Mouse (Mus musculus): Measurements from ENCODE around the gene Acad11. TPM values are rescaled to one million over a fixed set of nuclear protein-coding genes. Genes with fewer than 3 reads are reported as not detected.

The Acad11 gene
- total RNA-seq (2021): 100 to 1,000 TPM; 120 to 136 TPM
- long read RNA-seq, experiment 1, transcript Acad11-201 (20 exons, 3,444 nt): major isoform, 90 of 109 reads
- long read RNA-seq, experiment 1, partial matches to known transcripts: 6 of 109 reads
- long read RNA-seq, experiment 1, other reads (novel, unspliced or antisense): 13 of 109 reads
- long read RNA-seq, experiment 2, transcript Acad11-201 (20 exons, 3,444 nt): major isoform, 30 of 38 reads
- long read RNA-seq, experiment 2, partial matches to known transcripts: 4 of 38 reads
- long read RNA-seq, experiment 2, other reads (novel, unspliced or antisense): 4 of 38 reads

GRCm38 (mm10) chr9:104063244-104063961 lies at the start of gene Acad11:
Gene Acad11 (plus strand): TSS chr9:104063377.
- DNase-seq: peak; percentile 90 to 94

GRCm38 (mm10) chr9:104014526-104014925 lies 48.7 kb upstream of the Acad11 start:
- DNase-seq: no peak

GRCm38 (mm10) chr9:104021026-104021425 lies 42.2 kb upstream of the Acad11 start:
- DNase-seq: no peak

- no peak for DNase-seq
Observed at GRCm38 (mm10) chr9:104027186-104027585, 36.0 kb upstream of the Acad11 start.

- DNase-seq: no peak
Observed at GRCm38 (mm10) chr9:104029861-104030260, 33.3 kb upstream of the Acad11 start.

DNA sequence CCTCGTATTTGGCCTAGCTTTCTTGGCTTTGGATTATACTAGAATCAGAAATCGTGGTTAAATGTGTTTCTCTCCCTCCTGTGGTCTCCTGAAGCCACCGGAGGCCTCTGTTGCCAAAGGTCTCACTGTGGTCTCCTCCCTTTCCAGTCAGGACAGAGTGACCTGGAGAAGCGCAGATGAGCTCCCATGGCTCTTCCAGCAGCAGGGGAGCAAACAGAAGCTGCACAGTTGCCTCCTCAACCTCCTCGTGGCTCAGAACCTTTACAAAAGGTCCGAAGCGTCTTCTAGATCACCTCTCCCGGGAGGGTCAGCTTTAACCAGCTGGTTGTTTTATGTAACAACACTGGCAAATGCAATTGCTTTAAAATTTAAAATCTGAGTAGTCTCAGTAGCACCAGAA lies 28.9 kb upstream of the Acad11 start:
- no peak for DNase-seq

GRCm38 (mm10) chr9:104034718-104035117 lies 28.5 kb upstream of the Acad11 start:
- DNase-seq: no peak

DNA sequence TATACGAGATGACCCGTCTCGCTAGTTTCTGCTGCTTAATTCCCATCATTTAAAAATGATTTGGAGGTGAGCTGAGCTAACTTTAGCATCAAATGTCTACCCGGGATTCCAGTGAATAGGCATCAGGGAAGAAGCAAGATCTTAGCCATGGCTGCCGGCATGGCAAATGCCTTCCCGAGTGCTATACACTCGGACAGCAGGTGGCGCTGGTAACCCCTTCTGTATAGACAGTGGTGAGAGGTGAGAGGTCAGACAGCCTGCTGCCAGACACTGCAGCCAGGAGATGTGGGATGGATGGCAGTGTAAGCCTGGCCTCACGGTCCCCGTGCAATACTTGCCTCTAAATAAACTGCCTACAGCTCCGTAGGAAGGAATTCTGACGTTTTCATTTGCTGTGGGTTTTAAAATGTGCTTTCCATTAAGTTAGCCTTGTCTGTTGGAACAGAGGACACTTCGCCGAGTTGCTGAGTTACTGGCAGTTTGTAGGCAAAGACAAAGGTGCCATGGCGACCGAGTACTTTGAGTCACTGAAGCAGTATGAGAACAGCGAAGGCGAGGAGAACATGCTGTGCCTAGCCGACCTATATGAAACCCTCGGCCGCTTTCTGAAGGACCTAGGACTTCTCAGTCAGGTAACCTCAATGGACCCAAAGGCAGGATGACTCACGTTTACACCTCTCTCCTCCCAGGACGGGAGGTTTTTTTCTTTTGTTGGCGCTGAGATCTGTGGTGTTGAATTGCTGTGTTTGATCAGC lies 27.7 kb upstream of the Acad11 start:
- peak; percentile 67 to 84 for DNase-seq

DNA sequence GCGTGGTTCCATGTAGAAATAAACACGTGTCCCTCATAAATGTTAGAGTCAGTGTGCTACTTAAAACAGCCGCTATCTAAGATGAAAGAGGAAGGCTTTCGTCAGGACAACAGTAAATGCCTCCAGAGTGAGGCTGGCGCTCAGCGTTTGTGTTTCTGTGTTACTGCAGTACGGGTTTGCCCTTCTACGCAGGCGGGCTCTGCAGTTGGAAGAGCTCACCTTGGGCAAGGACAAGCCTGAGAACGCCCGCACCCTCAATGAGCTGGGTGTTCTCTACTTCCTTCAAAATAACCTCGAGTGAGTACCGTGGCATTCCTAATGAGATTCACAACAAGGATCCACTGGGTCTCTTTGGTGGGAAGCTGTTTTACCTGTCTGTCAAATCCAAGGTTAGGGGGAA lies 24.9 kb upstream of the Acad11 start:
- no peak for DNase-seq

- no peak for DNase-seq
Observed at GRCm38 (mm10) chr9:104039031-104039695, 24.0 kb upstream of the Acad11 start.

GRCm38 (mm10) chr9:104039742-104040141 lies 23.4 kb upstream of the Acad11 start:
- no peak for DNase-seq

DNA sequence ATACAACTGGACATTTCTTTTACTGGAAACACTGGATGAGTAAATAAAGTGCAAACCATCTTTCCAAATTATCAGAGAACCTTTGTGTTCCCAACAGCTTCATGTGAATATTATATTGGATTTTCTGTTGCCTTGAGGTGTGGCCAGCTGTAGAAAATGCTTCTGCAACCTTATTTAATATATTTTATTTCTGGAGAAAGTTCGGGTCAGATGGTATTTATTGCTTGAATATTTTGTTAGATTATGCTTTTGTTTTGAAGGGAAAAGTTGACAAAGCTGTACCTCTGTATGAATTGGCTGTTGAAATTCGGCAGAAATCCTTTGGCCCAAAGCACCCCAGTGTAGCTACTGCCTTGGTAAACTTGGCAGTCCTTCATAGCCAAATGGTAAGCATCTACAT lies 22.8 kb upstream of the Acad11 start, which contains the start of gene Gm28305:
Gene Gm28305 (plus strand): TSS at position 301 of the 400 bp plus-strand sequence.
- DNase-seq: no peak

DNA sequence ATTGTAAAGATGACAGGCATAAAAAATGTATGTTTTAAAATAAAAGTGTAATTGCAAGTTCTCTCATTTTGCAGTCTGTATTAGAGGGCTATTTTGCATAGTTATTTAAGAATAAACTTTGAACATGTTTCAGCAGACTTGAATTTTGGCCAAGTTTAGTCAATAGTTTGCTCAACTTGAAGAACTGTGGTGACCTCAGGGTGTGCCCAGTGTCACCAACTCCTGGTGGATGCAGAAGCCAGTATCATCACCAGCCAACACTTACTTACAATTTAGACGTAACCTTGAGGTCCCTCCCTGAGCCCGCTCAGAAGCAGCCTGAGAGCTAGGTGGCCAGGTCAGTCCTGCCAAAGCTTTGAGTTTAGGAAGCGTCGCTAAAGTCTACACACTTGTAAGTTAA lies 19.5 kb upstream of the Acad11 start:
- no peak for DNase-seq

GRCm38 (mm10) chr9:104051028-104051427 lies 12.1 kb upstream of the Acad11 start:
- DNase-seq: no peak

GRCm38 (mm10) chr9:104062430-104063243 lies 540 bp upstream of the Acad11 start, which contains the start of gene Uba5:
Gene Uba5 (minus strand): TSS chr9:104063134.
- peak; percentile 16 to 70 for DNase-seq

DNA sequence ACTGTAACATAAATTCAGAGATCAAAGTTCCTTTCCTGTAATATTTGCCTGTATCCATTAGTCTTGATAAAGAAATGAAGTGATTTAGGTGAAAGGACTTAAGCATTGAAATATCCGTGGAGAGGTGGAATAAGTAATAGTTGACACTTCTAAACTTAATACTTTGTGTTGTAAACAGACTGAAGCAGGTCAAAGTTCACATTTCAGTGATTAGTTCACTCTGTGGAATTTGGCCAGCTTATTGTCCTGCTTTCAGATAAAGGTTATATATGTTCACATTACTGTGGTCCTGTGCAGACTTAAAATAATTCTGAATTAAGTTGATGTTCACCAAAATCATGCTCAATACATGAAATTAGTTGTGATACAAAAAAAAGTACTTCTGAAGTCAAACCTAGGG lies 1.4 kb downstream of the Acad11 start:
- DNase-seq: no peak

DNA sequence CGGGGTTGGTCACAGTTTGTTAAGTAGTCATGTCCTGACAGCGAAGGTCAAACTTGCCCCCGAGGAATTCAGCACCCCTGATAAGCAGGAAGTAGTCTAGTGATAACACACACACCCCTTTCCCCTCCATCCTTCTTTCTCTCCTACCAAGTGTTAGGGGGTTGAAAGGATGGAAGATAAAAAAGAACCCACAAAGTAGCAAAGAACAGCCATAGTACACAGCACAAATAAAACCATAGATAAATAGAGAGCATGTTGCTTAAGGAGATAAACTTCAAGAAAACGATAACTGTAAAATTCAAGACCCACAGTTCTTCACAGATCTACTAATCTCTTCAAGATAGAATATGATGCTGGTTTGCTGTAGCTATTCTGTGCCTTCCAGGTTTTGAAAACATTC lies 7.1 kb downstream of the Acad11 start:
- no peak for DNase-seq

- DNase-seq: no peak
Observed at GRCm38 (mm10) chr9:104070863-104071604, 7.9 kb downstream of the Acad11 start.

GRCm38 (mm10) chr9:104075808-104076207 lies 12.6 kb downstream of the Acad11 start:
- peak in 1 of 2 experiments; percentile 35 for DNase-seq

GRCm38 (mm10) chr9:104078780-104079179 lies 15.6 kb downstream of the Acad11 start:
- DNase-seq: no peak

DNA sequence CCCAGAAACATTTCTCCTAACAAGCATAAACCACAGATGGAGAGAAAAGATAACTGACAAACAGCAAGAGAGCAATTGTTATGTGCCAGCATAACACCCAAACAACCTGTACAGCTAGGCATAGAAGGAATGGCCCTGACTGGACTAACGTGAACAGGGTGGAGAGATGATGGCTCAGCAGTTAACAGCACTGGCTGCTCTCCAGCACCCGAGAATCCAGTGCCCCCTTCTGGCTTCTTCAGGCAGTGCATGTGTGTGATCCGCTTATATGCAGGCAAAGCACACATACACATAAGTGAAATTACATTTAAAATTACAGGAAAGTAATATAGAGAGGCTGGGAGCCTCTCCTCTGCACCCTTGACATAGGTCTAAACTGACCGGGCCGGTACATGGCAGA lies 16.2 kb downstream of the Acad11 start:
- DNase-seq: peak in 1 of 2 experiments; percentile 53
